Mouse (Mus musculus) testis, postnatal 10 days (tissue): ENCODE results near the gene Sdcbp2.
A peak's percentile ranks its signal among the peaks of the same experiment; 100 is the strongest.

ENCODE experiments used
- DNase-seq: peaks from one replicate; pipeline ENCODE4 v3.0.0; 2021; ENCODE audit warnings: low spot score

Gene Sdcbp2

GRCm38 (mm10) chr2:151571873-151572700, at the start of gene Sdcbp2:
Sdcbp2 (plus strand) TSS chr2:151572622.
- no peak for DNase-seq

GRCm38 (mm10) chr2:151524324-151525041, 47.9 kb upstream of the Sdcbp2 start:
- no peak for DNase-seq

GRCm38 (mm10) chr2:151525520-151525919, 46.9 kb upstream of the Sdcbp2 start:
- DNase-seq, result no peak

- no peak for DNase-seq
Measured at GRCm38 (mm10) chr2:151528066-151528465, 44.4 kb upstream of the Sdcbp2 start.

- DNase-seq, result no peak
Measured at GRCm38 (mm10) chr2:151529169-151529568, 43.3 kb upstream of the Sdcbp2 start.

GRCm38 (mm10) chr2:151530378-151531230, 41.8 kb upstream of the Sdcbp2 start:
- no peak for DNase-seq

- no peak for DNase-seq
Measured at GRCm38 (mm10) chr2:151533632-151534031, 38.8 kb upstream of the Sdcbp2 start.

GRCm38 (mm10) chr2:151535961-151536617, 36.3 kb upstream of the Sdcbp2 start:
- no peak for DNase-seq

- DNase-seq, result no peak
Measured at GRCm38 (mm10) chr2:151536618-151536974, 35.8 kb upstream of the Sdcbp2 start.

GRCm38 (mm10) chr2:151538646-151539045, 33.8 kb upstream of the Sdcbp2 start:
- DNase-seq, result no peak

- DNase-seq, result peak; percentile 99
Measured at GRCm38 (mm10) chr2:151542323-151543062, 29.9 kb upstream of the Sdcbp2 start, which contains the start of gene Fkbp1a. Fkbp1a (plus strand) TSS chr2:151542483.

GRCm38 (mm10) chr2:151543063-151543895, 29.1 kb upstream of the Sdcbp2 start:
- peak; percentile 76 for DNase-seq

GRCm38 (mm10) chr2:151544673-151545072, 27.7 kb upstream of the Sdcbp2 start:
- peak; percentile 51 for DNase-seq

- DNase-seq, result no peak
Measured at GRCm38 (mm10) chr2:151546571-151546970, 25.9 kb upstream of the Sdcbp2 start.

- no peak for DNase-seq
Measured at GRCm38 (mm10) chr2:151549615-151550121, 22.8 kb upstream of the Sdcbp2 start.

GRCm38 (mm10) chr2:151562930-151563921, 9.2 kb upstream of the Sdcbp2 start:
- no peak for DNase-seq

GRCm38 (mm10) chr2:151564006-151564405, 8.4 kb upstream of the Sdcbp2 start:
- DNase-seq, result no peak

- DNase-seq, result no peak
Measured at GRCm38 (mm10) chr2:151564986-151565385, 7.4 kb upstream of the Sdcbp2 start.

- DNase-seq, result no peak
Measured at GRCm38 (mm10) chr2:151566856-151567255, 5.6 kb upstream of the Sdcbp2 start.
